Mouse (Mus musculus) cerebellum, adult 2 months (tissue): ENCODE results near the gene Tecpr1. TPM values are rescaled to one million over a fixed set of nuclear protein-coding genes. Genes with fewer than 3 reads are reported as not detected.

ENCODE experiments used
- DNase-seq, 2 experiments: peaks; one replicate each; pipeline ENCODE4 v3.0.0; 2021
- H3K27ac ChIP-seq: fragments of 200-500 bp; 2 replicates; pipeline ENCODE4 v1.5.1; 2012; ENCODE audit warnings: low read length, control low read depth, inconsistent platforms; ENCODE audit not compliant: insufficient read depth
- H3K27me3 ChIP-seq: fragments of 200-500 bp; 2 replicates; pipeline ENCODE4 v1.6.1; 2012; ENCODE audit warnings: inconsistent platforms, mild to moderate bottlenecking, low read length, moderate library complexity; ENCODE audit not compliant: control insufficient read depth, insufficient read depth
- H3K4me1 ChIP-seq: fragments of 200-500 bp; 2 replicates; pipeline ENCODE4 v1.6.1; 2011; ENCODE audit warnings: low read length; ENCODE audit not compliant: control insufficient read depth, insufficient read depth
- H3K4me3 ChIP-seq: fragments of 200-500 bp; replicated peaks from 2 replicates; pipeline ENCODE3; 2011; ENCODE audit warnings: mild to moderate bottlenecking, low read depth, low read length, control low read depth; ENCODE audit not compliant: insufficient read depth
- CTCF ChIP-seq: fragments of 200-500 bp; IDR thresholded peaks from 2 replicates; pipeline ENCODE4 v1.5.1; 2011; ENCODE audit warnings: low read depth, mild to moderate bottlenecking, control low read depth, low read length, moderate library complexity, borderline replicate concordance; ENCODE audit not compliant: insufficient read depth
- POLR2A ChIP-seq: fragments of 200-500 bp; IDR thresholded peaks from 2 replicates; pipeline ENCODE4 v1.6.1; 2011; ENCODE audit warnings: low read length, control low read depth, borderline replicate concordance; ENCODE audit not compliant: insufficient read depth
- WGBS: fragments of 180-500 bp; shearing (Covaris S2); methylation state at CpG from one replicate; pipeline ENCODE4 v1.1.7; 2018; 5-methylcytosine and 5-hydroxymethylcytosine counted together
- polyA plus RNA-seq: library from polyadenylated mRNA; depleted of rRNA; stranded (reverse); fragments of >200 nt; gene quantifications from 2 replicates; pipeline ENCODE4 v1.2.3, GENCODE M21; 2012

Gene Tecpr1
- polyA plus RNA-seq, 1 experiment = 164 TPM

DNA sequence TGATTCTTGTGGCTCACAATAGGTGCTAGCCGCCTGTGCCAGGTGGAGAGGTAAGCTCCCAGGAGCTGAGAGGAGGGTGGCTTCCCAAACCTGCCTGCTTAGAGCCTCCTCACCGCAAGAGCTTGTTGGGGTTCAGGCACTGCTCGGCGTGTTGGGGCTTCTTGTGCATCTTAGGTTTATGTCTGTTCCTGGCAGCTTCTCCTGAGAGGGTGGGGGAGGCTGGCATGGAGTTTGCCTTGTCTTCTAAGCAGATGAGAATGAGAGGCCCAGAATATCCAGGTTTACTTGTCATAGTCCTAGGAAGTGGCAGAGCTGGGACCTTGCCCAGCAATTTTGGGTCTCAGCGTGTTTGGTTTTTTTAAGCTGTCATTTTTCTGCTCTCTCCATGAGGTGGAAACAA lies 38.4 kb upstream of the Tecpr1 start:
- DNase-seq = no peak
- Histone ChIP-seq H3K4me1 (peaks cover 54% of the 10 kb centered on the region), H3K4me3 (no peak overlapping the region), H3K27ac (no peak overlapping the region), H3K27me3 (no peaks in the 10 kb centered on the region)
- TF ChIP-seq CTCF (no peak), POLR2A (no peak)
- 41% methylated on average over 5 of the region's 5 CpGs for WGBS

- no peak overlapping the region for H3K27ac ChIP-seq
- no peak for DNase-seq
- no peak overlapping the region for H3K4me3 ChIP-seq
- H3K4me1 ChIP-seq = peaks cover 56% of the 10 kb centered on the region
- 87% methylated on average over 9 of the region's 9 CpGs for WGBS
- TF ChIP-seq CTCF (no peak), POLR2A (no peak)
- no peaks in the 10 kb centered on the region for H3K27me3 ChIP-seq
Observed at GRCm38 (mm10) chr5:144261309-144261708, 37.9 kb upstream of the Tecpr1 start.

DNA sequence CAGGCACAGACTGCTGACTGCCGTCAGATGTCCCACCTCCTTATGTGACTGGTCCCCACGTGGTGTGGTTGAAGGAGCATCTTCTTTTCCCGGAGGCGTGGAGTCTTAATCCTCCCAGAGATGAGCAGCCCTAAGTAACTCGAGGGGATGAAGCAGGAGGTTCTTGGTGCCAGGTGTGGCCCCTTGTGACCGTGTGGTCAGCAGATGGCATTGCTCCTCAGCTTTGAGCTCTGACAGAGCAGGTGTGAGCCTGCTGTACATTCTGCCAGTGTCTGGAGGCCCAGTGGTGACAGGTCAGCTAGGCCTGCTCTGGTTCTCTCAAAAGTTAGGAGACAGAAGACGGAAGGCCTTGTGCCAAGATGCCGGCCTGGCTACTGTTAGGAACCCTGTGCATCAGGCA lies 37.0 kb upstream of the Tecpr1 start:
- peak in 1 of 2 experiments; percentile 17 for DNase-seq
- WGBS = 46% methylated on average over 8 of the region's 8 CpGs
- Histone ChIP-seq H3K4me3 (no peak overlapping the region), H3K27ac (no peak overlapping the region), H3K27me3 (no peaks in the 10 kb centered on the region), H3K4me1 (peaks cover 58% of the 10 kb centered on the region)
- TF ChIP-seq POLR2A = no peak
- TF ChIP-seq CTCF = no peak

DNA sequence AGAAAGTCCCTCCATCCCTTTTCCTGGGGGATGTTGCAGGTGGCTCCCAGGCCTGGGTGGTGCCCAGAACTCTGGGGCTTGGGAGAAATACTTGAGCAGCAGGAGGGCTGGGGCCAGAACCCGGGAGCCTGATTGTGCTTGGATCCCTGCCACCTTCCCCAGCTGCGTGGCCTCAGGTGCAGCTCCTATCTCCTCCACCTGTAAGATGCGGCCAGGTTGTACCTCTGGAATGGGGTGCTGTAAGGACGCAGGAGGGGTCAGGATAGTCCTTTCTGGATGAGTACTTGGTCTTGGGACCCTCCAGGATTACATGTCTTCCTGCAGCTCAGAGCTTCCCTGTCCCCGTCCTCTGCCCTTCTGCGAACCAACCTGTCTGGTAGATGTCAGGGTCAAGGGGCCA lies 35.8 kb upstream of the Tecpr1 start:
- Histone ChIP-seq H3K27ac (no peak overlapping the region), H3K27me3 (no peaks in the 10 kb centered on the region), H3K4me3 (no peak overlapping the region), H3K4me1 (peaks cover 58% of the 10 kb centered on the region)
- whole genome bisulfite sequencing = 68% methylated on average over 6 of the region's 6 CpGs
- DNase-seq = no peak
- TF ChIP-seq CTCF (no peak), POLR2A (no peak)

GRCm38 (mm10) chr5:144258687-144259086 lies 35.3 kb upstream of the Tecpr1 start:
- H3K4me1 ChIP-seq = peaks cover 56% of the 10 kb centered on the region
- no peak overlapping the region for H3K4me3 ChIP-seq
- no peak for DNase-seq
- 33% methylated on average over 2 of the region's 2 CpGs for WGBS
- no peak overlapping the region for H3K27ac ChIP-seq
- H3K27me3 ChIP-seq = no peaks in the 10 kb centered on the region
- TF ChIP-seq POLR2A = no peak
- no peak for TF ChIP-seq CTCF

- Histone ChIP-seq H3K4me3 (peak overlapping the region; percentile 33), H3K4me1 (peaks cover 51% of the 10 kb centered on the region), H3K27me3 (no peaks in the 10 kb centered on the region), H3K27ac (no peak overlapping the region)
- WGBS = 20% methylated on average over 14 of the region's 14 CpGs
- TF ChIP-seq CTCF (no peak), POLR2A (no peak)
- DNase-seq = peak; percentile 38 to 47
Observed at GRCm38 (mm10) chr5:144258131-144258611, 34.8 kb upstream of the Tecpr1 start.

DNA sequence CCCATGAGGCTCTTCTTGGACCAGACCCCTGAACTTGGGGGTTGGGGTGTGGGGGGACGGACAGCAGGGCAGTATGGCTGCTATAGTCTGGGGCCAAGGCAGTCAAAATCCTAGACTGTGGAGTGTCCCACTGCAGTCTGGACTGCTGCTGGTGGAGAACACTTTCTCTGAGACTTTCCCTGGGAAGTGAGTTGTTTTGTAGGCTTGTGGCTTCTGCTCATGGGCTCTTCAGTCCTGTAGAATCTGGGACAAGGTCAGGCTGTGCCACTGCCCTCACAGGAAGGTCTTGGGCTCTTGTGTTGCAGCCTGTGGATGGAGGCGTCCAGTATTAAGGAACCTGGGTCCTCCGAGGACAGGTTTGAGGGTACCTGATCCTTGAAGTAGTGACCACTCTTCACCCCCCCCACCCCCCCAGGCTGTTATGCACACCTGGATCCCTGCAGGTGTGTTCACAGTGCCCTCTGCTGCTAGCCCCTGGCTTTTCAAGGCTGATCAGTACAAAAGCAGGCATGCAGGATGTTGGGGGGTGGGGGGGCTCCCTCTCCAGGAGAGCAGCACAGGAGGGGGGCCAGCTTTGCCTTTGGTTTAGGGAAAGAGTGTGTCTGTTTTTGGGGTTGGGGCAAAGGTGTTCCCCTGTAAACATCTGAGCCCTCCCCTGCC lies 34.2 kb upstream of the Tecpr1 start:
- DNase-seq = no peak
- WGBS = 74% methylated on average over 3 of the region's 3 CpGs
- TF ChIP-seq POLR2A (no peak), CTCF (no peak)
- Histone ChIP-seq H3K27ac (no peak overlapping the region), H3K27me3 (no peaks in the 10 kb centered on the region), H3K4me3 (peak overlapping the region; percentile 33), H3K4me1 (peaks cover 48% of the 10 kb centered on the region)

- Histone ChIP-seq H3K4me3 (no peak overlapping the region), H3K27me3 (no peaks in the 10 kb centered on the region), H3K27ac (no peak overlapping the region), H3K4me1 (peaks cover 43% of the 10 kb centered on the region)
- no peak for TF ChIP-seq POLR2A
- no peak for TF ChIP-seq CTCF
- WGBS = 73% methylated on average over 1 of the region's 1 CpGs
- no peak for DNase-seq
Observed at GRCm38 (mm10) chr5:144256888-144257287, 33.5 kb upstream of the Tecpr1 start.

DNA sequence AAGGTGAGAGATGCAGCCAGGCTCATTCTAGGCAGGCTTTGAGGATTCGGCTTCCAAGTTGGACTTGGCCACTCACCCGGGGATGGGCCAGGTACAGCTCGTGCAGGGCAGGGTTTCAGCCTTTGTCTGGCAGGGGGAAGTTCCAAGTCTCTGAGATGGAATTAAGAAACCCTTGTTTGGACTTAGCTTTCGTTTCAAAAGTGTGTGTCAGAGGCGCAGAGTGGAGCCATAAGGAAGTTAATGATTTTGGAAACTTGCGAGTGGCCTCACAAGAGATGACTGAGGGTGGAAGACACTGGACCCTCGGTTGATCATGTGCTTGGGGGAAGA lies 33.1 kb upstream of the Tecpr1 start:
- peak overlapping the region; percentile 75 for H3K4me3 ChIP-seq
- no peak for DNase-seq
- TF ChIP-seq POLR2A (no peak), CTCF (no peak)
- H3K27me3 ChIP-seq = no peaks in the 10 kb centered on the region
- peaks cover 39% of the 10 kb centered on the region for H3K4me1 ChIP-seq
- WGBS = 18% methylated on average over 7 of the region's 7 CpGs
- H3K27ac ChIP-seq = no peak overlapping the region
